Mouse (Mus musculus) CH12.LX (cell line): ENCODE measurements at regions not wholly inside any gene's neighbourhood (a gene's known extent, or its start where the extent isn't known, plus 50 kb on each side); places are given as distances from the start of the nearest gene placed in this dataset.

ENCODE experiments used
- DNase-seq: peaks from one replicate; pipeline ENCODE4 v3.0.0-alpha.2; 2013; ENCODE audit errors: extremely low read depth
- H3K27ac ChIP-seq: 2 replicates; pipeline ENCODE4 v1.5.1; 2012; ENCODE audit warnings: low read depth, mild to moderate bottlenecking, control low read depth, moderate library complexity; ENCODE audit not compliant: insufficient read depth
- H3K27me3 ChIP-seq: replicated peaks from 2 replicates; pipeline ENCODE3; 2012; ENCODE audit warnings: inconsistent platforms
- H3K36me3 ChIP-seq, 2 experiments: replicated peaks in 1 of 2; 2 replicates each; pipeline versions ENCODE3 to v1.6.1; 2012; ENCODE audit warnings: inconsistent platforms in 1 of 2, low read length in 1 of 2, mild to moderate bottlenecking in 1 of 2, mixed read lengths in 1 of 2, moderate library complexity in 1 of 2; ENCODE audit not compliant: control insufficient read depth in 1 of 2, insufficient read depth in 1 of 2
- H3K4me1 ChIP-seq, 2 experiments: 2 replicates each; pipeline ENCODE4 v1.6.1; 2012; ENCODE audit warnings: inconsistent platforms in 1 of 2, moderate library complexity in 1 of 2; ENCODE audit not compliant: insufficient read depth in 2 of 2, control insufficient read depth in 1 of 2
- H3K4me2 ChIP-seq: 2 replicates; pipeline ENCODE4 v1.6.1; 2012; ENCODE audit warnings: low read depth, mild to moderate bottlenecking, control low read depth; ENCODE audit not compliant: poor library complexity, insufficient read depth, severe bottlenecking
- H3K4me3 ChIP-seq, 3 experiments: fragments of 150-350 bp in 1 of 3; sonication (generic) in 1 of 3; replicated peaks in 1 of 3; 2 replicates each; pipeline versions ENCODE3 to v1.5.1; 2011 to 2012; ENCODE audit warnings: low read depth in 2 of 3, low read length in 2 of 3, mild to moderate bottlenecking in 2 of 3, moderate library complexity in 2 of 3, control low read depth in 1 of 3, improper control_type of control experiment in 1 of 3, inconsistent platforms in 1 of 3, mixed read lengths in 1 of 3; ENCODE audit not compliant: poor library complexity in 1 of 3
- H3K79me2 ChIP-seq: replicated peaks from 2 replicates; pipeline ENCODE4 v1.6.1; 2012; ENCODE audit warnings: mild to moderate bottlenecking, moderate library complexity; ENCODE audit not compliant: control insufficient read depth, poor library complexity, insufficient read depth, severe bottlenecking; ENCODE audit errors: extremely low read depth
- H3K9ac ChIP-seq: 2 replicates; pipeline ENCODE4 v1.6.1; 2012; ENCODE audit warnings: low read depth, mild to moderate bottlenecking, control low read depth, moderate library complexity; ENCODE audit not compliant: insufficient read depth
- H3K9me3 ChIP-seq: replicated peaks from 2 replicates; pipeline ENCODE3; 2012; ENCODE audit warnings: low read length, inconsistent platforms, mixed read lengths
- CHD1 ChIP-seq: IDR thresholded peaks from 2 replicates; pipeline ENCODE4 v1.6.1; 2012; ENCODE audit warnings: low read depth, low read length, improper control_type of control experiment, inconsistent platforms
- CHD2 ChIP-seq: IDR thresholded peaks from 2 replicates; pipeline ENCODE4 v1.6.1; 2011; ENCODE audit warnings: low read length, improper control_type of control experiment
- CTCF ChIP-seq, 2 experiments: IDR thresholded peaks in 1 of 2; conservative IDR thresholded peaks in 1 of 2; 2 replicates each; pipeline ENCODE4 v1.5.1; 2011 to 2012; ENCODE audit warnings: low read depth in 2 of 2, low read length in 2 of 2, improper control_type of control experiment in 1 of 2, inconsistent platforms in 1 of 2, mild to moderate bottlenecking in 1 of 2, moderate library complexity in 1 of 2
- E2F4 ChIP-seq: IDR thresholded peaks from 2 replicates; pipeline ENCODE4 v1.6.1; 2011; ENCODE audit warnings: low read depth, low read length, improper control_type of control experiment; ENCODE audit not compliant: insufficient replicate concordance
- ELF1 ChIP-seq: IDR thresholded peaks from 2 replicates; pipeline ENCODE4 v1.6.1; 2014; ENCODE audit warnings: low read depth, mild to moderate bottlenecking, inconsistent platforms, low read length, improper control_type of control experiment
- ETS1 ChIP-seq: conservative IDR thresholded peaks from 2 replicates; pipeline ENCODE4 v1.6.1; 2012; ENCODE audit warnings: low read depth, mild to moderate bottlenecking, inconsistent platforms, low read length, improper control_type of control experiment, moderate library complexity
- GABPA ChIP-seq: IDR thresholded peaks from 2 replicates; pipeline ENCODE4 v1.6.1; 2012; ENCODE audit warnings: low read depth, low read length, improper control_type of control experiment, inconsistent platforms; ENCODE audit not compliant: insufficient replicate concordance
- IRF4 ChIP-seq: IDR thresholded peaks from 2 replicates; pipeline ENCODE4 v1.6.1; 2014; ENCODE audit warnings: low read depth, mild to moderate bottlenecking, inconsistent platforms, low read length, improper control_type of control experiment
- JUN ChIP-seq: IDR thresholded peaks from 2 replicates; pipeline ENCODE4 v1.6.1; 2011; ENCODE audit warnings: low read depth, mild to moderate bottlenecking, low read length, improper control_type of control experiment, moderate library complexity; ENCODE audit not compliant: insufficient read depth
- KAT2A ChIP-seq: IDR thresholded peaks from 2 replicates; pipeline ENCODE4 v1.6.1; 2012; ENCODE audit warnings: low read length, improper control_type of control experiment, inconsistent platforms; ENCODE audit not compliant: insufficient replicate concordance
- MAX ChIP-seq: IDR thresholded peaks from 2 replicates; pipeline ENCODE4 v1.6.1; 2011; ENCODE audit warnings: low read length, improper control_type of control experiment
- MAZ ChIP-seq: IDR thresholded peaks from 2 replicates; pipeline ENCODE4 v1.6.1; 2012; ENCODE audit warnings: low read depth, mild to moderate bottlenecking, inconsistent platforms, low read length, improper control_type of control experiment, moderate library complexity
- MEF2A ChIP-seq: IDR thresholded peaks from 2 replicates; pipeline ENCODE4 v1.6.1; 2014; ENCODE audit warnings: low read depth, mild to moderate bottlenecking, inconsistent platforms, low read length, improper control_type of control experiment, borderline replicate concordance
- MXI1 ChIP-seq: IDR thresholded peaks from 2 replicates; pipeline ENCODE4 v1.6.1; 2011; ENCODE audit warnings: mild to moderate bottlenecking, low read depth, low read length, improper control_type of control experiment
- MYC ChIP-seq: IDR thresholded peaks from 2 replicates; pipeline ENCODE4 v1.6.1; 2011; ENCODE audit warnings: low read depth, mild to moderate bottlenecking, improper control_type of control experiment, low read length
- NELFE ChIP-seq: IDR thresholded peaks from 2 replicates; pipeline ENCODE4 v1.6.1; 2011; ENCODE audit warnings: low read depth, low read length, improper control_type of control experiment
- PAX5 ChIP-seq: IDR thresholded peaks from 2 replicates; pipeline ENCODE4 v1.6.1; 2012; ENCODE audit warnings: low read length, inconsistent platforms, mixed read lengths
- POLR2A ChIP-seq: IDR thresholded peaks from 2 replicates; pipeline ENCODE4 v1.6.1; 2011; ENCODE audit warnings: low read depth, mild to moderate bottlenecking, improper control_type of control experiment, low read length
- POLR2AphosphoS2 ChIP-seq: IDR thresholded peaks from 2 replicates; pipeline ENCODE4 v1.6.1; 2011; ENCODE audit warnings: low read depth, low read length, improper control_type of control experiment
- RAD21 ChIP-seq: IDR thresholded peaks from 2 replicates; pipeline ENCODE4 v1.6.1; 2011; ENCODE audit warnings: low read depth, mild to moderate bottlenecking, low read length, improper control_type of control experiment, moderate library complexity
- RCOR1 ChIP-seq: conservative IDR thresholded peaks from 2 replicates; pipeline ENCODE4 v1.6.1; 2012; ENCODE audit warnings: low read depth, mild to moderate bottlenecking, inconsistent platforms, low read length, improper control_type of control experiment
- TBP ChIP-seq: conservative IDR thresholded peaks from 2 replicates; pipeline ENCODE4 v1.6.1; 2011; ENCODE audit warnings: low read depth, low read length, improper control_type of control experiment
- TCF12 ChIP-seq: IDR thresholded peaks from 2 replicates; pipeline ENCODE4 v1.6.1; 2014; ENCODE audit warnings: low read depth, mild to moderate bottlenecking, inconsistent platforms, low read length, improper control_type of control experiment
- UBTF ChIP-seq: IDR thresholded peaks from 2 replicates; pipeline ENCODE4 v1.6.1; 2012; ENCODE audit warnings: low read depth, mild to moderate bottlenecking, inconsistent platforms, low read length, improper control_type of control experiment, moderate library complexity
- USF1 ChIP-seq: IDR thresholded peaks from 2 replicates; pipeline ENCODE4 v1.6.1; 2014; ENCODE audit warnings: low read depth, mild to moderate bottlenecking, inconsistent platforms, low read length, improper control_type of control experiment
- USF2 ChIP-seq: conservative IDR thresholded peaks from 2 replicates; pipeline ENCODE4 v1.6.1; 2011; ENCODE audit warnings: low read depth, low read length, improper control_type of control experiment
- ZKSCAN1 ChIP-seq: IDR thresholded peaks from 2 replicates; pipeline ENCODE4 v1.6.1; 2012; ENCODE audit warnings: low read depth, inconsistent platforms, low read length, improper control_type of control experiment, borderline replicate concordance
- ZNF384 ChIP-seq: IDR thresholded peaks from 2 replicates; pipeline ENCODE4 v1.6.1; 2012; ENCODE audit warnings: low read depth, low read length, improper control_type of control experiment, inconsistent platforms
- dilution Hi-C: fragments of 300-500 bp; cut with MboI; formaldehyde crosslinking; loops from 2 replicates; pipeline ENCODE4 v1.14.3; 2020; ENCODE audit warnings: low sequenced_read_pairs; ENCODE audit not compliant: extremely low pct_unique_long_range_greater_than_20kb, extremely low pct_ligation_motif_present
- in situ Hi-C: fragments of 300-500 bp; cut with MboI; formaldehyde crosslinking; loops from 3 replicates; pipeline ENCODE4 v1.14.3; 2019; ENCODE audit warnings: low sequenced_read_pairs, low pct_ligation_motif_present, low pct_unique_long_range_greater_than_20kb, mixed read lengths

GRCm38 (mm10) chr15:59754906-59755305 lies 261.5 kb downstream of the 4933412E24Rik start:
- no peak for DNase-seq
- no peak for TF ChIP-seq ETS1
- TF ChIP-seq USF1, result no peak
- no peak for TF ChIP-seq KAT2A
- TF ChIP-seq ELF1, result no peak
- TF ChIP-seq MEF2A, result no peak
- TF ChIP-seq POLR2AphosphoS2, result no peak
- no peak for TF ChIP-seq MYC
- no peak for TF ChIP-seq MAZ
- no peak for TF ChIP-seq ZKSCAN1
- no peak for TF ChIP-seq E2F4
- no peak for TF ChIP-seq IRF4
- no peak for TF ChIP-seq GABPA
- no peak for TF ChIP-seq MXI1
- Histone ChIP-seq H3K36me3 (no peaks in the 10 kb centered on the region), H3K27ac (no peak overlapping the region), H3K4me1 (peaks cover 0 to 3% of the 10 kb centered on the region in 2 experiments; a peak in 1 of 4 replicates), H3K79me2 (no peaks in the 10 kb centered on the region), H3K9ac (no peak overlapping the region), H3K4me2 (no peak overlapping the region), H3K27me3 (no peaks in the 10 kb centered on the region), H3K4me3 (no peak overlapping the region), H3K9me3 (no peaks in the 10 kb centered on the region)
- in situ Hi-C loops (no loop called here), dilution Hi-C loops (no loop called here)

DNA sequence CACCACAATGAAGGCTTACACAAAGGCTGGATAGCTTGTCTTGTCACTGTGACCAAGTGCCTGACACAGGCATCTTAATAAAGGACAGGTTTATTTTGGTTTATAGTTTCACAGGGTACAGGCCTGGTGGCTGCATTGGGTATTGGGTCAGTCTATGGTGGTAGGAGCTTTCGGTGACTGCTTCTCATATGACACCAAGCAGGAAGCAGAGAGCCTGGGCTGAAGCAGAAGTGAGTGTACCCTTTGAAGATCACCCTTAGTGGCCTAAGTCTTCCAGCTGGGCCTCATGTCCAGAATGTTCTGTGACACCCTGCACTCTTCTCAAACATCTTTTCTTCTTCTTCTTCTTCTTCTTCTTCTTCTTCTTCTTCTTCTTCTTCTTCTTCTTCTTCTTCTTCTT lies 264.1 kb downstream of the 4933412E24Rik start:
- no peaks in the 10 kb centered on the region for H3K36me3 ChIP-seq
- H3K27ac ChIP-seq, result no peak overlapping the region

More for the DNA sequence above, 264.1 kb downstream of the 4933412E24Rik start:
- Histone ChIP-seq H3K4me3 (no peak overlapping the region), H3K9ac (no peak overlapping the region), H3K4me2 (no peak overlapping the region), H3K27me3 (no peaks in the 10 kb centered on the region), H3K79me2 (no peaks in the 10 kb centered on the region), H3K4me1 (peaks cover 0 to 4% of the 10 kb centered on the region in 2 experiments; a peak in 1 of 4 replicates), H3K9me3 (no peaks in the 10 kb centered on the region)
- dilution Hi-C loops (no loop called here), in situ Hi-C loops (no loop called here)
- DNase-seq, result no peak
- TF ChIP-seq PAX5 (no peak), JUN (no peak), ELF1 (no peak), MAX (no peak), TBP (no peak), CHD1 (no peak), RCOR1 (no peak), NELFE (no peak), CHD2 (no peak), ZNF384 (no peak), TCF12 (no peak), USF1 (no peak), USF2 (no peak), POLR2A (no peak), CTCF (conservative IDR thresholded peaks at IDR 0.05 in 1 of 2, IDR thresholded peaks at IDR 0.05 in 1 of 2; ENCODE audit: low read depth in 2 of 2, low read length in 2 of 2) (no peak), MYC (no peak), UBTF (no peak), GABPA (no peak), RAD21 (no peak)
- TF ChIP-seq, all 38 proteins: peak for 0
